Mouse (Mus musculus) heart, adult 8-10 months (tissue): ENCODE measurements around the gene Slc29a3. TPM values are rescaled to one million over a fixed set of nuclear protein-coding genes. Genes with fewer than 3 reads are reported as not detected.
"Not testable (repeated sequence)": the region's sequence is repeated elsewhere in the genome, so short reads cannot be mapped to it uniquely, and the experiment has no call there.

Experiments used
- DNase-seq: peaks from one replicate; pipeline ENCODE4 v3.0.0; 2022; ENCODE audit warnings: low spot score
- total RNA-seq, 4 experiments: library from RNA; stranded (reverse); gene quantifications; 2 replicates each; pipeline ENCODE4 v1.2.4; 2022

Slc29a3 gene
- total RNA-seq, 4 experiments from 2014 or later, result 3.5 to 4.9 (median 3.8) TPM

DNA sequence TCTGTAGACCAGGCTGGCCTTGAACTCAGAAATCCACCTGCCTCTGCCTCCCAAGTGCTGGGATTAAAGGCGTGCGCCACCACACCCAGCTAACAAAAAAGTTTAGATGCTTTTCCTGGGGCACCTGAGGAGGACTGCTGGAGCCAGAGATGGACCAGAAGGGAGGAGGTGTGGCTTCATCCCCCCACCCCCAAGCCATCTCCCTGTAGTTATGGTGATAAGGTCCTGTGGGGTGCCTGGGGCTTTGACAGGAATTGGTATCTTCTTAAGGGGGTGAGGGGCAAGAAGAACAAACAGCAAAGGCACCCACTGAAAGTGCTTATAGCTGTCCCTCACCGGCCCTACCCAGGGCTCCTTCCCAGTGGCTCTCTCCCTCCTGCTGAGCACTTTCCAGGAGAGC is 25.7 kb downstream of the Slc29a3 start:
- no peak for DNase-seq

DNA sequence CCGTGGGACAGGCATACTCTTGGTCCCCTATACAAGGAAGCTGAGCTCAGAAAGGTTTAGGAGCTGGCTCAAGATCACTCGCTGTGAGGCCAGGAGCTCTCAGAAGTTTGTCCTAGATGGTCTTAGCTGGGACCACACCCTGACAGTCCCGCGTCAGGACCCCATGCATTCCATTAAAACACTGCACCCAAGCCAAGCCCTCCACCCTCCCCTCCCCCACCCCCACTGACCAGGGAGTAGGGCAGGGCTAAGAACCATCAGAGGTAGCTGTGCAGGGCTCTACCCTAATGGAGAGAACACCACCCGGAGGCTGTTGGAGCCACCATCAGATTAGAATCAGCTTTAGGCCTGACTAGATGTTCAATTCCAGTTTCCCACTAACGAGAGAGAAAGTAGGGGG is 28.1 kb downstream of the Slc29a3 start:
- no peak for DNase-seq

DNA sequence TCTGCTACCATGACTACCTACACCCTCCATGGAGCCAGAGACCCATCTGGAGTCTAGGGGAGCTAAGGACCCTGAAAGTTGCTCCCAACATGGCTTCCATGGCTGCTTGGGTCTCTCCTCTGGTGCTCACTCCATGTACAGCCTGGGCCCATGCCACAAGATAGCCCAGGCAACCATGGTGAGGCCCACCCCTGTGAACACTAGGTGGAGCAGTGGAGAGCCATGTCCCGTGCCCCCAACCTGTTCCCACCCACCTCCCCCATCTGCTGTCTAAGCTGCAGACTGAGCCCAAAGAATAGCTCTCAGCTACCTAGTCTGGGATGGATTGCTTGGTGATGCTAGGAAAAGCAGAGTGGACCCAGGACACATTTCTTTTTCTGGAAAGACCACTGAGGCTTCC is 29.2 kb downstream of the Slc29a3 start:
- no peak for DNase-seq

DNA sequence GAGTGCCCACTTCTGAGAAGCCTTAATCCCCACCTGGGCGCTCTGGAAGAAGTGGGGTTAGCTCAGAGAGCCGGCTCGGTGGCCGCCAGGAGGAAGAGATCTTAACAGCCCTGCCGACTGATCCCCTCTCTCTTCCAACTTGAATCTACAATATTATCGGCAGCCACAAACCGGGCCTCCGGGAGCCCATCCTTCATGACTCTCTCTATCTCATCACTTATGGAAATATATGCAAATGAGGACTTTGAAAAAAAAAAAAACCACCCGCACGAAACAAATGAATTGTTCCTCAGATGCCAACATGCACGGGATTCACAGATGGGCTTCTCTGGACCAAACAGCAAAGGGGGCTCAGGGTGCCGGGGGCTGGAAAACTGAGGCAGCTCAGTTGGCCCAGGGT is 31.0 kb downstream of the Slc29a3 start:
- no peak for DNase-seq

DNA sequence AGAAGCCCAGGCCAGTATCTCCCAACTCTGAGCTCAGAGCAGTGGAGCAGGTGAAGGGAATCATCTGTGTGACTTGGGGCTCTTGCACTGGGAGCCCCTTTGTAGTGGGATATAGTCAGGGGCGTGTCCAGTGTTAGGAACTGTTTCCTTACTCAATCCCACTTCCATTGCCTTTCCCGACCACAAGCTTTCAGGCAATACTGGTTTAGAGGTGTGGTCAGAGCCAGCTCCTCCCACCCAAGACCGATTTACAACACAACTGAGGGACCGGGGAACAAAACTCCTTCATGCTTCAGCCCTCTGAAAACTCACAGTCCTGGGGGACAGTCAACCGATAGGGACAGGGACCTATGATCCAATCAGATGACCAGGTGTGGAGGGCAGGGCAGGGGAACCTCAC is 32.1 kb downstream of the Slc29a3 start:
- no peak for DNase-seq

DNA sequence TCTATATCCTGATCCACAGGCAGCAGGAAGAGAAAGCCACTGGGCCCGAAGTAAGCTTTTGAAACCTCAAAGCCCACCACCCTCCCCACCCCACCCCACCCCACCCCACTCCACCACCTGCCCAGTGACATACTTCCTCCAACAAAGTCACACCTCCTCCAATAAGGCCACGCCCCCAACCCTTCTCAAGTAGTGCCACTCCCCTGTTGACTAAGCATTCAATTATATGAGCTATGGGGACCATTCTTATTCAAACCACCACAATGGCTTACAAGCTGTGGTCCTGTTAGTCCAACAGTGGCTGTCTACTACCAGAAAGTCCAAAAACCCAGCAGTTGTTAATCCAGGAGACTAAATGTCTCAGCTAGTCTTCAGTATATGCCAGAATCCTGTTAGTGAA is 34.1 kb downstream of the Slc29a3 start:
- no peak for DNase-seq

DNA sequence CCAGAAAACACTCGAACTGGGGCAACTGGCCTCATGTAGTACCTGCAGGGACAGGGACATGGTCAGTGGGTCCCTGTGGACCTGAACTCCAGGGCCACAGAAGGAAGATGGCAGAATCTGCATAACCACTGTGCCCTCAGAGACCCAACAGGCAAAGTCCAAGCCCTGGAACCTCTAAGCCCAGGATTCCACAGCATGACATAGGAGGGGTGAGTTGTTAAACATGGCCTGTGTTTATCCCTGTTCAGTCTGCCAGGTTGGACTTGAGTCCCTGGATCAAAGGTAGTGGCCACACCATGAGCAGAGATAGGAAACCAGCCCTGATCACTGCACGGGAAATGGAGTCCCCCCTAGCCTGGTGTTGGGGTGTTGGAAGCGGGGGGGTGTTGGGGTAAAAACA is 36.1 kb downstream of the Slc29a3 start:
- no peak for DNase-seq

DNA sequence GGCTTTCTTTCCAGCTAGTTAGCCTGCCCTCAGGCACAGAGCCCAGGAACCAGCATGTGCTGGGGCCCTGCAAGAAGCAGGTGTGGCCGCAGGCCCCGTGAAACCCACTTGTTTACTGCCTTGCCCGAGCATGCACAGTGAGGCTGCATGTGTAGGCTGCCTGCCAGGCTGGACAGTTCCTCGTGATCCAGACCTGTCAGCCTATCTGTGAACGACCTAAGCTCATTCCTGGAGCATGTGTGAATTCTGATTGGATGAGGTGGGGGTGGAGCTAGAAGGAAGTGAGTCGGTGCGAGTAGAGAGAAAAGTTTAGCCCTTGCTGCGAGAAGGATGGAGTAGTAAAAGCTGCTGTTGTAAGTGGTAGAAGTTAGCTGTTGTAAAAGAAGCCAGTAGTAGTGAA is 40.3 kb downstream of the Slc29a3 start:
- DNase-seq, result not testable (repeated sequence)

DNA sequence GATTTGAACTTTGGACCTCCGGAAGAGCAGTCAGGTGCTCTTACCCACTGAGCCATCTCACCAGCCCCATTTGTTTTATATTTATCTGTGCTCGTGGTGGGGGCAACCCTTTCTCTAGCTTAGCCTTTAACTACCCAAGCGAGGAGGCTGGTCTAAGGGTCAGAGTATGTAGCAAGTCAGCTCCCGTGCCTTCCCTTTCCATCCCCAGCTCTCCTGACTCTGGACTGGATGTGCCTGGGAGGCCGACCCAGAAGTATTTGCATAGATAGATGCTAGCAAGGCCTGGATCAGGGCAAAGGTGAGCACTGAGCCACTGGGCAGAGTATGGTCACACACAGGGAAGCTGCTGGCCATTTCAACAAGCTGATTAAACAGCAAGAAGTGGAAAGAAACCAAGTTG is 43.8 kb downstream of the Slc29a3 start:
- no peak for DNase-seq

DNA sequence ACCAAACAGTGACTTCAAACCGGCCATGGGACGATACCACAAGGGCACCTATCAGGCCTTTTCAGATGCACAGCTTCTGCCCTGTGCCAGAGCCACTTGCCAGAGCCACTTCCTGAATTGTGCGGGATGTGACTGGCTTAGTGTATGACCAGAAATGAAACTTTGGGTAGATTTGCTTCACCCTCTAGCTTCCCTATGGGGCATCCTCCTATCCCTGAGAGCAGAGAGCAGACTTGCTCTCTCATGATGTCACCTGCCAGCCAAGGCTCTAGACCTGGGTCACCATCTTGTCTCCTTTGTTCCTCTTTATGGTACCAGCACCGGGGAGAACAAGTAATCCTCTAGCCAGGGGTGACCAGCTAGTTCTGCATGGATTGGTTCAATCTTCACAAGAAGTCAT is 46.3 kb downstream of the Slc29a3 start:
- no peak for DNase-seq

DNA sequence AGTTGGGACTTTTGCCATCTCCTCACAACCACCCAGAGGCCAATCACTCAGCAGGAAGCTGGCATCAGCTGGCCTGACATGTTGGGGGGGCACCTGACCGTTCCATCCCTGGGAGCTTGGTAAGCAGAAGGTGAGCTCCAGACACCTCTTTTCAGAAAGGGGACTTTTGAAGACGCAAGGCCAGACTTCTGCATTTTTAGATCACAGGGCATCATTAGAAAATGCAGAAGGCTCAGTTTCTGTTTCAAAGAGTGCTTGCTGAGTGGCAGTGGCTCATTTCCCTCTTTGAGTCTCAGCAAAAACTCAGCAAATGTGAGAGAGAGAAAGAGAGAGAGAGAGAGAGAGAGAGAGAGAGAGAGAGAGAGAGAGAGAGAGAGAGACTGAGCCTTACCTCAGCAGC is 47.5 kb downstream of the Slc29a3 start:
- no peak for DNase-seq

DNA sequence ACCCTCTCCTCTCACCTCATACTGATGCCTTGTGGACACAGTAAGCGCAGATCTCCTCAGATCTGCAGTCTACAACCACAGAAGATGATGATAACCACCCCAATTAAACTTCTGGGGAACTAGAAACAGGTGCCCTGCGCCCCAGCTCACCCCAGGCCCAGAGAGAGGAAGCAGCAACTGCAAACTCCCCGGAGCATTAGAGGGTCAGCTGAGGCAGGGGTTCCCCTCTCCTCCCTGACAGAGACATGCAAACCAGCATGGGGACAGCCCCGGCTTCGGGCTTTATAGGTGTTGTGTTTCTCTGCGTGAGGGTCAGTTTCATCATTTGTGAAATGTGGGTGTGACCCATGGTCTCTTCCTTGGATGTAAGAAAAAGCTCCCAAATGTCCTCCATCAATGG is 54.8 kb downstream of the Slc29a3 start:
- DNase-seq, result no peak

DNA sequence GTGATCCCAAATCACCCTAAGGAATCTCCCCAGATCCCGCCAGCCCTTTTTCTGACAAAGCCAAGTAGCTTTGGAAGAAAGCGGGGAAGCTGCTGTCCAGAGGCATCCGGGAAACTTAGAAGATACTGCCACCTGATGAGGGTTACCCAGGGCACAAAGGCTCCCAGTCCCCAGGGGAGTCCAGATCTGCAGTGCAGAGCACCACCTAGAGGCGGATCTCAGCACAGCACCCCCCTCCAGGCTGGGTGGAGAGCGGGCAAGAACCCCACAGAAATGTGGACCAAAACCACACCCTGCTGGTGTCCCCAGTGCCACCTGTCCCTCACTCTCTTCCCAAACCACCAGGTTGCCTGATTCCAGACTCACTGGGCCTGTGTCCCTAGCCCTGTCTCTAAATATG is 55.6 kb downstream of the Slc29a3 start:
- DNase-seq, result peak; percentile 55

DNA sequence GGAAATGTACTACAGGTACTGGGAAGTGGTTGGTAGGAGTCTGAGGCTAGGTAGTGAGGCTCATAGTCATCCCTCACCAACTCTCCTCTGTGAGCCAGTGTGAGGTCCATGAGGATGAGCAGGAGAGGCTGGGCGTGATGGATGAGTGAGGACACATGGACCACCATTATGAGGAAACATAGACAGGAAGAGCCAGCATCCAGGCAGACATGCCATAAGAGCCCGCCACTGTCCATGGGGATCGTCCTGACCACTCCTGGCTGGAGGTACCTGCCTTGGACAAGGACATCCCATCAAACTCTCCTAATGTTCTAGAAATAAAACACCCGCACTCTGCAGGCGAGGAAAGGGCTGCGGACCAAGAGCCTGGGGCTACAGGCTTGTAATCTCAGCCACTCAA is 56.2 kb downstream of the Slc29a3 start, which contains the start of gene Cdh23:
TSS of gene Cdh23 (minus strand) at position 101 of the 400 bp plus-strand sequence.
- no peak for DNase-seq

DNA sequence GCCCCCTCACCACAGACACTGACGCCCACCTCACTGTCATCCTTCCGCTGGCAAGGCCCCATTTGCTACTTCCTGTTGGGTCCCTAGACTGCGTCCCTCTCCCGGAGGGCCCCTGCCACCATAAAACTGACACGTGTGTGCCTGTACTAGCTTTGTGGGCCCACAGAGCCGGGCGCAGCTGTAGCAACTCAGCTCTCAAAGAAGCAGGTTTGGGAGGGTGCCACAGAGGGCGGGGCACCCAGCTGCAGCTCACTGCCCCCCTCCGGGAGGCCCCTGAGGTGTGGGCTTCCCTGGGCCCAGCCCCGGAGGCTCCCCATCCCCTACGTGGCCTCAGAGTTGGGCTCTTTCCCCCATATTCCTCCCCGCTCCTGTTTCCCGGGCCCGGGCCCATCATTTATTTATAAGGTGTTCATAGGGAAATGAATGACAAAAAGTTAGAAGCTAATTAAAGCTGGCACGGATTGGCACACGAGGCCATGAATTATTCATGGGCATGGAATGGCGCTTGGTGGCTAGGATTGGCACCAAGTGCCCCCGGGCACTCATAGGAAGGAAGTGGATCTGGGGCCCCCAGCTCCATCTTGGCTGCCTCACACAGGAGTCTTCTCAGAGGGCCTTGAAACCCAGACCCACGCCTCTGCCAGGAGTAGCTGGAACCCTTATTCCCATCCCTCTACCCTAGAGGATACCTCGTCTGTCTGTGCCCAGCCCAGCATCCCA is 60.8 kb downstream of the Slc29a3 start:
- no peak for DNase-seq

DNA sequence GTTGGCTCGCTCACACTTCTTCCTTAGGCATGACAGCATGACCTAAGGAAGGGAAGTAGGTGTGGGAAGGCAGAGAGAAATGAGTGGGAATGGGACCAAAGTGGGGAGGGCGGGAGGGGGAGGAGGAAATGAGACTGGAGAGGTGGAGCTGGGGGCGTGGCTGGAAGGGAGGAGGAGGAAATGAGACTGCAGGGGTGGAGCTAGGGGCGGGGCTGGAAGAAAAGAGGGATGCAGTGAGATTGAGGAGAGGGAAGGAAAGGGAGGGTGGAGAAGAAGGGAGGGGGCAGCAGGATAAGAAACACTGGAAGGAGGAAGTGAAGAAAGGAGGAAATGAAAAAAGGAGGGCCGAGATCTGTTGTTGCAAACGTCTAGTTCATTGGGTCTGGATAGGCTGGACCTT is 61.6 kb downstream of the Slc29a3 start:
- DNase-seq, result no peak

DNA sequence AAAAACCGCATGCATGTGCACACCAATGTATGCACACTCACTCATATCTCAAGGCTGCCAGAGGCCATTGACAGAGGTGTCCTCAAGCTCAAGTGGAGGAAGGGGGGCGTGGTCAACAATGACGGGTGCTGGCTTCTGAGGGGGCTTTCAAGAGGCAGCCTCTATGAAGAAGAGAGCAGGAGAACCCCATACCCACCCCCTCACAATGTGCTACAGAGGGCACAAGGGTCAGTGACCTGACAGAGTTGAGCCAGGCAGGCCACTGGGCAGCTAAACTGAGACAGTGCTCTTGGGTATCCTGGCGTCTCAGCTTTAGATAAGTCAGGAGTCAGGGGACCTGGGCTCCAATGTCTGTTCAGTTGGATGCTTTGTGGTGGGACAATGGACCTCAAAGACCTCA is 63.2 kb downstream of the Slc29a3 start:
- DNase-seq, result no peak

DNA sequence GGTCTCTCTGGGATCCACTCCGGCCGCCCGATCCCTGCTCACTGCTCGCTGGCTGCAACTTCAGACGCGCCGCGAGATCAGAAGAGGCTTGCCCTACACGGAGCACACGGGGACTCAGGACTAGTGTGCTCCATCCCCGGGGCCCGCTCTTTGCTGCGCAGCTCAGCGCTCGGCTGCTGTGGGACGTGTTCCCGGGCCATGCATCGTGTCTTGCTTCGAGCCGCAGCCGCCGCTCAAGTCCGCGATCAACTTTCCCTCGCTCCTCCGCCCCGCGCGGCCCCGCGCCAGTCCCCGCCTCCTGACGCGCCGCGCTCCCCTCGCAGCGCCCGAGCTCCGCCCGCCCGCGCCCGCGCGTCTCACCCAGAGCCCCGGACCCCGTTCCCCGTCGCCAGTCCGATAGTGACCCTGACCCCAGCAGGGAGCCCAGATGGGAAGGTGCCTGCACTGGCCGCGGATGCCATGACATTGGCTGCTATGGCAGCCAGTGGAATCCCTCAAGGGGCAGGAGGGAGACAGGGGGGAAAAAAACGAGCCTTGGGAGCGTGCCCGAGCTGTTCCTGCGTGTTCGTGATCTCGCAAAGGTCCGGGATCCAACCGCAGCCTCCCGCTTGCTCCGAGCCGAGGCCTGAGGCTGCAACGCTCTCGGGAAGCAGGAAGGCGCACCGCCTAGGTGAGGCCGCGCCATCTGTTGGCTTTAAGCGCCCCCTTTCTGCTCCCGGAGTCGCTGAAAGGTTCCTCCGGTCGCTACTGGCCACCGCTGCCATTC is 65.4 kb downstream of the Slc29a3 start:
- DNase-seq, result peak; percentile 45

DNA sequence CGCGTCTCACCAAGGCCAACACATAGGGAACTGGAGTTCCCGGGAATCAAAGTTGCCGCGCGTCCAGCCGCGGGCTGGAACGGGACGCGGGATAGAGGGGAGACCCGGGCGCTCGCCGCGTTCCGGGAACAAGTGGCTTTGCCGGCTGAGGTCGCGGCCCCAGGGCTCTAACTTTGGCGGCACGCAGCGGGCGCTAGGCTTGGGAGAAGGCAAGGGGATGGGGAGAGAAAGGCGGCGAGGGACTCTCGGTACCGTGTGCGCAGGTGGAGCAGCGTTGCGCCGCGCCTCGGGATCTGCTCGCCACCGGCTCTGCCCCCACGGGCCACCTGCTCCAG is 66.0 kb downstream of the Slc29a3 start:
- DNase-seq, result no peak

DNA sequence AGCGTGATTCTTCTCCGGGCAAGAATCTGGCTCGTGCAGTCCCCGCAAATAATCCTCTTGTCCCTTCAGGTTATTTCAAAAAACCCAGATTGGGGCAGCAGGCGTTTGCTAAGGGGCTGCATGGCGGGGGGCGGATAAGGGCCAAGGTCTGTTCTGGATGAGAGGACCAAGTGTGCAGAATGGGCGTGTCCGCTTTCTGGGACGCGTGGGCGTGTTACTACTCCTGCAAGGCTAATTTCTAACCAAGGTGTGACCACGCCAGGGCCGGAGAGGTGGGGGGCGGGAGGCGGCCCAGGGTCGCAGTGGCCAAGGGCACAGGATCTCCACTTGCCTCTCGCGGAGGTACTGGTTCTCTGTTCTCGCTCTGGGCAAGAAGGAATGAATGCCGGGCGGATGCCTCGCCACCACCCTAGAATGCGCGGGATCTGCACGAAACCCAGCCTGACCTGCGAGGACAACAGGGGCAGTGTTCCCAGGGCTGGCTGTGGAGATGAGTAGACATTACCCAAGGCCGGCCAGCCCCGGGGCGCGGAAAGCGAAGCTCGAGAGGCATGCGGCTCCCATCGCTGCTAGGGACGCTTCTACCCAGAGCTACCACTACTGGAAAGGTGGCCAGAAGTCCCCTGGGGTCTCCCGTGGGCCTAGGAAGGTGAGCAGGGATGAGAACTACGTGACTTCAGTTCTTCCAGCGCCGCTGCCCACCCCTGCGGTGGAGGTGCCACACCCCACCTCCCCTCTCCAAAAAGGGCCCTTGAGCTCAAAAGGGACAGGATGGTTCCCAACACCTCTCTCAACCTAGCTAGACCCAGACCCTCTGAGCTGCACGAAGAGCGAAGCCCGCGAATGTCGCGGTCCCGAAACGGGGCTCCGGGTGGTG is 66.6 kb downstream of the Slc29a3 start:
- no peak for DNase-seq

DNA sequence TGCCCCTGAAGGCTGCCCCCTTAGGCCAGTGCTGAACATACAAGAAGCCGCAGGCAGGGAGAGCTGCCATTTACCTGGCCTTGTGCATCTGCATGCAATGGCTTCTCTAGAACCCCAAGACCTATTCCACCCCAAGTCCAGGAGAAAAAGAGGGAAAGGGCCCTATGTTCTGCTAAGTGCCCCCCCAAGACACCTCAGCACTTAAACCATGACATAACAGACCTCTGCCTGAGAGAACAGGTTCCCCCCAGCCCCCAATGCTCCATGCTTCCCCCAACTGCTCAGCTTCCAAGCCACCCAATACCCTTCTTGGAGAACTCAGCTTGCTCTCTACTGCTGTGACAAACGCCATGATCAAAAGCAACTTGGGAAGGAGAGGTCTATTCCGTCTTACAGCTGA is 73.7 kb downstream of the Slc29a3 start:
- DNase-seq, result no peak

DNA sequence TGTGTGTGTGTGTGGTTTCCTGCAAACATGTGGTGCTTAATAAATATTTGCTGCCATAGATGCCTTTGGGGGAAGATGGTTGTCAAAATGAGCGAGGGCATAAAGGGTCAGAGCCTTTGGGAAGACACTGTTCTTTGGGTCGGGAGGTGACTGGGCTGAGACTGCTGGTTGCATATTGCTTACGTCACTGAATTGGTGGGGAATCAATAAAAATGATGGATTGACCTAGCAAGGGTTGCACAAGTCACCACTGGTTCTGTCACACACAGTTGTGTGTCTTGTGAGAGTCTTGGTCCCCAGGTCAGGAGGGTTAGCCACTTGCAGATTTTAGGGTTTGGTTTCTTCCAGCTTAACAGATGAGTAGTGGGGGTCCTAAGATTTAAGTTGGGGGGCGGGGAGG is 75.3 kb downstream of the Slc29a3 start:
- DNase-seq, result no peak

DNA sequence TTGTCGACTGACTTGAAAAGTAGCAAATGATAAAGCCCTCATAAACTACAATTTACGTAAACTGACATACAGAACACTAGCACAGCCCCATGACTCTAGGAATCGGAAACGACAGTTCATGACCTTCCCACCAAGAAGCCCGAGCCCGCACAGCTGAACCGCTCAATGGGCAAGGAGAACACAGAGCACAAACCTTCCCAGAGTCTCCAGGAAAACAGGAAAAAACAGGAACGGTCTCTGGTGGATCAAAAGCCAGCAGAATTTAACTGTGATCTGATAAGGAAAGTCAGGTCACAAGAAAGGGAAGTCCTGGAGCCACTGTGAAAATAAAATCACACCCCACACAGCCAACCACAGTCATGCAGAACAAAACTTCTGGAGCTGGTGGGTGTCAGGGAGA is 82.4 kb downstream of the Slc29a3 start:
- DNase-seq, result peak; percentile 53
